Mouse (Mus musculus) megakaryocyte-erythroid progenitor cell, adult 5-6 weeks (primary cell): ENCODE measurements around the gene Ufl1. TPM values are rescaled to one million over a fixed set of nuclear protein-coding genes. Genes with fewer than 3 reads are reported as not detected.
"Not testable (repeated sequence)": the region's sequence is repeated elsewhere in the genome, so short reads cannot be mapped to it uniquely, and the experiment has no call there.

Experiments used
- ATAC-seq: replicated peaks from 2 replicates; pipeline ENCODE4 v1.8.0; 2016; ENCODE audit warnings: mild to moderate bottlenecking, inconsistent platforms; ENCODE audit not compliant: severe bottlenecking, poor library complexity, low FRiP score, low TSS enrichment
- total RNA-seq, 2 experiments: library from RNA; stranded (forward) in 1 of 2; stranded (reverse) in 1 of 2; fragments of 200-1000, 215-1000 nt in 1 of 2; fragments of >200 nt in 1 of 2; fragmentation: Nextera tagmentation in 1 of 2; gene quantifications; 2 replicates each; pipeline ENCODE4 v1.2.3; 2014 to 2017

Ufl1 gene
- total RNA-seq (2014; fragmentation: Nextera tagmentation) (8.1 and 13.2 TPM in 2 replicates), total RNA-seq (2017) (17.4 and 29.0 TPM in 2 replicates)

- ATAC-seq: peak; percentile 99
Observed at GRCm38 (mm10) chr4:25281671-25282038, at the start of gene Ufl1. Gene Ufl1 (minus strand): TSS chr4:25281821.

- no peak for ATAC-seq
Observed at GRCm38 (mm10) chr4:25325684-25326220, 44.1 kb upstream of the Ufl1 start.

- no peak for ATAC-seq
Observed at GRCm38 (mm10) chr4:25322631-25323178, 41.1 kb upstream of the Ufl1 start.

GRCm38 (mm10) chr4:25313767-25314166 is 32.1 kb upstream of the Ufl1 start:
- no peak for ATAC-seq

- ATAC-seq: not testable (repeated sequence)
Observed at GRCm38 (mm10) chr4:25285002-25285401, 3.4 kb upstream of the Ufl1 start.

GRCm38 (mm10) chr4:25280938-25281670 is 517 bp downstream of the Ufl1 start:
- peak; percentile 91 for ATAC-seq

GRCm38 (mm10) chr4:25272861-25273627 is 8.6 kb downstream of the Ufl1 start:
- no peak for ATAC-seq

- no peak for ATAC-seq
Observed at GRCm38 (mm10) chr4:25271926-25272325, 9.7 kb downstream of the Ufl1 start.

- no peak for ATAC-seq
Observed at GRCm38 (mm10) chr4:25267144-25267543, 14.5 kb downstream of the Ufl1 start.

- ATAC-seq: peak; percentile 70
Observed at GRCm38 (mm10) chr4:25257822-25258398, 23.7 kb downstream of the Ufl1 start.

GRCm38 (mm10) chr4:25242776-25243175 is 38.8 kb downstream of the Ufl1 start, which contains the start of gene Fhl5:
Gene Fhl5 (minus strand): TSS chr4:25242876.
- ATAC-seq: no peak

- not testable (repeated sequence) for ATAC-seq
Observed at GRCm38 (mm10) chr4:25235663-25236062, 46.0 kb downstream of the Ufl1 start.

GRCm38 (mm10) chr4:25233767-25234166 is 47.9 kb downstream of the Ufl1 start:
- not testable (repeated sequence) for ATAC-seq

- ATAC-seq: no peak
Observed at GRCm38 (mm10) chr4:25232546-25232945, 49.1 kb downstream of the Ufl1 start.

- no peak for ATAC-seq
Observed at GRCm38 (mm10) chr4:25227527-25227926, 54.1 kb downstream of the Ufl1 start.

GRCm38 (mm10) chr4:25221927-25222326 is 59.7 kb downstream of the Ufl1 start:
- ATAC-seq: no peak

- ATAC-seq: no peak
Observed at GRCm38 (mm10) chr4:25213451-25213850, 68.2 kb downstream of the Ufl1 start.

GRCm38 (mm10) chr4:25206166-25206565 is 75.5 kb downstream of the Ufl1 start:
- no peak for ATAC-seq
